Mouse (Mus musculus) forebrain, embryonic 13.5 days (tissue): ENCODE measurements around the gene A230072I06Rik. TPM values are rescaled to one million over a fixed set of nuclear protein-coding genes. Genes with fewer than 3 reads are reported as not detected.

ENCODE experiments used
- ATAC-seq: fragments of 200-750 bp; cut with Nextera tagmentation; 2 replicates; pipeline ENCODE4 v1.8.0; 2017
- H3K27ac ChIP-seq: fragments of 300-500 bp; sonication (generic); 2 replicates; pipeline ENCODE4 v1.5.1; 2015; ENCODE audit warnings: inconsistent platforms, mild to moderate bottlenecking, moderate library complexity
- H3K27me3 ChIP-seq: fragments of 300-500 bp; sonication (generic); 2 replicates; pipeline ENCODE4 v1.6.1; 2015; ENCODE audit warnings: mild to moderate bottlenecking, inconsistent platforms
- H3K36me3 ChIP-seq: fragments of 300-500 bp; sonication (generic); 2 replicates; pipeline ENCODE4 v1.6.1; 2015; ENCODE audit warnings: mild to moderate bottlenecking, inconsistent platforms; ENCODE audit not compliant: poor library complexity, severe bottlenecking
- H3K4me1 ChIP-seq: fragments of 300-500 bp; sonication (generic); 2 replicates; pipeline ENCODE4 v1.6.1; 2015; ENCODE audit warnings: inconsistent platforms
- H3K4me2 ChIP-seq: fragments of 300-500 bp; sonication (generic); 2 replicates; pipeline ENCODE4 v1.6.1; 2015; ENCODE audit warnings: inconsistent platforms, mild to moderate bottlenecking, moderate library complexity
- H3K4me3 ChIP-seq: fragments of 300-500 bp; sonication (generic); 2 replicates; pipeline ENCODE4 v1.5.1; 2015; ENCODE audit warnings: mild to moderate bottlenecking, inconsistent platforms
- H3K9ac ChIP-seq: fragments of 300-500 bp; sonication (generic); 2 replicates; pipeline ENCODE4 v1.6.1; 2015; ENCODE audit warnings: mild to moderate bottlenecking, inconsistent platforms
- H3K9me3 ChIP-seq: fragments of 300-500 bp; sonication (generic); replicated peaks from 2 replicates; pipeline ENCODE4 v1.6.1; 2016; ENCODE audit warnings: inconsistent platforms
- WGBS: fragments of 180-500 bp; shearing (Covaris S2); methylation state at CpG from one replicate; pipeline ENCODE4 v1.1.7; 2015; 5-methylcytosine and 5-hydroxymethylcytosine counted together
- polyA plus RNA-seq: library from polyadenylated mRNA; unstranded; fragments of >200 nt; fragmentation: Nextera tagmentation; extraction: Ambion mirVana; gene quantifications from 2 replicates; pipeline ENCODE4 v1.2.1, GENCODE M21; 2015

A230072I06Rik gene
- polyA plus RNA-seq, 1 experiment from 2014 or later = 0.28 TPM

DNA sequence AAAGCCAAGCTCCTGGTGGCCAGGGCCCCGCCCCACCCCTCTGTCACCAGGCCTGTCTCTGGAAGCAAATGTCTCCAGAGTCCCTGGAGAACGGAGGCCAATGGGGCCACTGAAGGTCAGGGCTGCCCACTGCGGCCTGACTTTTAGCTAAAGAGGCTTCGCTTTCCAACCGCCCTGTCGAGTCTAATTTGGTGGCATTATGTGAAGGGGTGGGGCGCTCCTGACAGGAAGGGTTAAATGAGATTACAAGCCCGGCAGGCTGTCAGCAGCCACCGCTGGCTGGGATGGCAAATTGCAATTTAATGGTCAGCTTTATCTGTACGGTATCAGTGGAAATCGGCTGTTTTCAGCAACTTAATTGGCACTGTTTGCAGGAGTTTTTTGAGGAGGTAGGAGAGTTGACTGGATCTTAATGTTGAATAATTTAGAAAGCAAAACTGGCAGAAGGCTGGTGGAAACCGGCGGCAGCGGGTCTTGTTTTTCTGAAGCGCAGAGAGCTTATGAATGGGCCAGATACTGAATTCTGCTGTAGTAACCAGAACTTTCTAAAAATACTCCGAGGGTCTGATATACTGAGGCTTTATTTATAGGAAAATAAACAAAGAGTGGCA is 46.5 kb downstream of the A230072I06Rik start:
- Histone ChIP-seq H3K9ac (peak overlapping the region; percentile 45), H3K4me2 (peak overlapping the region; percentile 55), H3K4me3 (peak overlapping the region; percentile 35), H3K9me3 (no peaks in the 10 kb centered on the region), H3K4me1 (peaks cover 97% of the 10 kb centered on the region), H3K36me3 (no peaks in the 10 kb centered on the region), H3K27me3 (peaks cover 38% of the 10 kb centered on the region), H3K27ac (peak overlapping the region; percentile 67)
- ATAC-seq = no peak
- 8% methylated on average over 16 of the region's 16 CpGs for WGBS

DNA sequence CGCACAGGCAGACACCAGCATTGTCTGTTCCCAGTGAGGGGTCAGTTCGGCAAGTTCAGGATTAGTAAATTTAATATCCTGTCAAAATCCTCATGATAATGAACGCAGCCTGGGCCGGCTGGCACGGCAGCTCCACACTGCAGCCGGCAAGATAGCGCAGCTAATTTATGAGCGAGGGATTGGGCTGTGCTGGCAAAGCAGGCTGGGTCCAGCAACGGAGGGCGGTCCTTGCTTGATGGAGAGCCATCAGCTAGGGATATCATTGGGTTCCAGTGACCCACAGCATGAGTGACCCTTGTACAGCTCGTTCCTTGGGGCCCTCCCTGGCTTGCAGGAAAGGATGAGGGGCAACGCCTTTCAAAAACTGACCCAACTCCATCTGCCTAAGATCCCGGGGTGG is 48.6 kb downstream of the A230072I06Rik start:
- peak; percentile 23 for ATAC-seq
- H3K4me3 ChIP-seq = peak overlapping the region; percentile 27
- WGBS = 10% methylated on average over 13 of the region's 13 CpGs

DNA sequence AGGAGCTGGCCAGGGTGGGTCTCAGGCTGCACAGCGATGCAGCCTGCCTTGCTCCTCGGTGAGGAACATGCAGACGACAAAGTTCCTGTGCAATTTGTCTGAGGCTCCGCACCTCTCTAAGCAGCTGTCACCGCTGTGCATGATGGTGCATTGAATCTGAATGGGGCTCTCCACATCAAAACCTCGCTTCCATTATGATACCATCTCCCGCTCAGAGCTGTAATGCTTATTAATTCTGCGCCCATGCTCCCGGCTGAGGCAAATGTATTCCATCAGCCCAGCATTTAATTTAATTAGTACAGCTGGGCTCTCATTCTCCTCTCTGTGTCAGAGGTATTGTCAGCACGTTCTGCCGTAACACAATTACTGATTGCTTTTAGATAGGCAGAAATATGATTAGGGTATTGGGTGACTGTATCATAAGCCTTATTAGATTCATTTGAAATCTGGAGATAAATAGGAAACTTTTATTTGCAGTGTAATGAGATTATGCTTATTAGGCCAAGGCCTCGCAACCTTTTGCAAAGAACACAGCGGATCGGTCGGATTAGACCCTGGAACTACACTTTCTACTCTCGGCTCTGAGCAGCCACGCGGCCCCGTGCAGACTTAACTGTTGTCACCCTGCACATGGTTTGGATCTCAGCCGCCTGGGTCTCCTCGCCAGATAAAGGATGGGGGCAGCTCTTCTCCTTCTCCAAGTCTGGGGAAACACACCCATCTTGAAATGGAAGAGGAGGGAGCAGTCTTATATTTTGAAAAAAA is 49.3 kb downstream of the A230072I06Rik start:
- WGBS = 3% methylated on average over 21 of the region's 21 CpGs
- H3K4me3 ChIP-seq = peak overlapping the region; percentile 27
- peak; percentile 78 for ATAC-seq

More for the DNA sequence above, 48.6 kb downstream of the A230072I06Rik start:
- peaks cover 94% of the 10 kb centered on the region for H3K4me1 ChIP-seq
- peak overlapping the region; percentile 55 for H3K9ac ChIP-seq
- peaks cover 49% of the 10 kb centered on the region for H3K27me3 ChIP-seq
- H3K4me2 ChIP-seq = peak overlapping the region; percentile 57
- H3K36me3 ChIP-seq = no peaks in the 10 kb centered on the region
- H3K9me3 ChIP-seq = no peaks in the 10 kb centered on the region
- peak overlapping the region; percentile 93 for H3K27ac ChIP-seq

DNA sequence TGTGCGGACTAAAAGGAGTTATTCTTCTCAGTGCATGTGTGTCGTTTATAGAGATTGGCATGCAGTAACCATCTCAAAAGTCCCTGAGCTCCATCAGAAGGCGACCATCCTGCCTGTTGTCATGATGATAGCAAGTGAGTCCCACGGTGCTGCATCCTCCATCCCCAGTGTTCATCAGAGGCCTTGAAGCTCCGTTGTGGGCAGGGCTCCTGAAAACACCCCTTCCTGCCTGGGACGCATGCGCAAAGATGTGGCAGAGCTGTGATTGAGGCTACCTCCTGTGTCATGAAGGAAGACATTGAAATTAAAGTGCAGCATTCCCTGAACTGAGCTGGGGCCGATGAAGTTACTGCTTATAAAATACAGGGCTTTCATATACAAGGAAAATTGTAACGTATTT is 49.9 kb downstream of the A230072I06Rik start:
- no peaks in the 10 kb centered on the region for H3K9me3 ChIP-seq
- WGBS = 41% methylated on average over 9 of the region's 9 CpGs
- no peaks in the 10 kb centered on the region for H3K36me3 ChIP-seq
- H3K27ac ChIP-seq = peak overlapping the region; percentile 93
- no peak for ATAC-seq
- H3K9ac ChIP-seq = peak overlapping the region; percentile 39; the same call in 1 of the 2 replicates
- H3K27me3 ChIP-seq = peaks cover 56% of the 10 kb centered on the region
- H3K4me2 ChIP-seq = peak overlapping the region; percentile 57
- peak overlapping the region; percentile 27 for H3K4me3 ChIP-seq
- H3K4me1 ChIP-seq = peaks cover 85% of the 10 kb centered on the region

More for the DNA sequence above, 49.3 kb downstream of the A230072I06Rik start:
- H3K4me2 ChIP-seq = peak overlapping the region; percentile 57
- H3K9me3 ChIP-seq = no peaks in the 10 kb centered on the region
- peaks cover 51% of the 10 kb centered on the region for H3K27me3 ChIP-seq
- H3K9ac ChIP-seq = peak overlapping the region; percentile 55; the same call in 1 of the 2 replicates
- peaks cover 87% of the 10 kb centered on the region for H3K4me1 ChIP-seq
- no peaks in the 10 kb centered on the region for H3K36me3 ChIP-seq
- peak overlapping the region; percentile 93 for H3K27ac ChIP-seq

DNA sequence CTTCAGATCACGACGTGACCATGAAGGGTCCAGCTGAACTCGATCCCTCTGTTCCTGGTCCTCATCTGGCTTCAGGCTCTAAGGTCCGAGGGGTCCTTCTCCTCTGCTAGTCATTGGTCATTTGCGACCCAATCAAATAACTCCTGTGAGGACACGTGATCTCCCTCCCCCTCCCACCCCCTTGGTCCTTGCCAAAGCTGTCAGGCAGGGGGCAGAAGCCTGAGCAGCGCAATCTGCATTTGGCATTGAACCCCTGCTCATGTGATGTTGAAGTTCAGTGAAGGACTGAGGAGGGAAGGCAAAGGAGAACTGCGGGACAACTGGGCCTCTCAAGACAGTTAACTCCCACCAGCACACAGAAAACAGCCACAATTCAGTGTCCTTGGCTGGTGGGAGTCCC is 51.4 kb downstream of the A230072I06Rik start:
- H3K27ac ChIP-seq = no peak overlapping the region; the same call in 1 of the 2 replicates
- no peak for ATAC-seq

More for the DNA sequence above, 51.4 kb downstream of the A230072I06Rik start:
- Histone ChIP-seq H3K4me3 (no peak overlapping the region), H3K9me3 (no peaks in the 10 kb centered on the region), H3K4me1 (peaks cover 79% of the 10 kb centered on the region), H3K4me2 (no peak overlapping the region), H3K36me3 (no peaks in the 10 kb centered on the region), H3K27me3 (peaks cover 65% of the 10 kb centered on the region), H3K9ac (no peak overlapping the region)
- WGBS = 28% methylated on average over 8 of the region's 8 CpGs

Other genes with a start within 250 kb of the A230072I06Rik start
- 7.7 and 8.8 TPM in 2 replicates for gene Sox1, start 116.5 kb downstream of the A230072I06Rik start, polyA plus RNA-seq